Mouse (Mus musculus) brain, embryonic 14.5 days (tissue): ENCODE data around the gene Fmo2.

Source experiments
- CTCF ChIP-seq: fragments of 200-500 bp; IDR thresholded peaks from 2 replicates; pipeline ENCODE4 v1.5.1; 2012; ENCODE audit warnings: inconsistent platforms, mild to moderate bottlenecking, moderate library complexity, borderline replicate concordance; ENCODE audit not compliant: insufficient read depth, insufficient read length; ENCODE audit errors: extremely low read depth
- POLR2A ChIP-seq: fragments of 200-500 bp; IDR thresholded peaks from 2 replicates; pipeline ENCODE4 v1.6.1; 2012; ENCODE audit warnings: mild to moderate bottlenecking, inconsistent platforms, borderline replicate concordance; ENCODE audit not compliant: poor library complexity, insufficient read depth, insufficient read length, severe bottlenecking; ENCODE audit errors: extremely low read depth

GRCm38 (mm10) chr1:162930631-162931030 lies 32.1 kb upstream of the Fmo2 start:
- TF ChIP-seq CTCF = no peak
- no peak for TF ChIP-seq POLR2A
